In the genomic region with DNA sequence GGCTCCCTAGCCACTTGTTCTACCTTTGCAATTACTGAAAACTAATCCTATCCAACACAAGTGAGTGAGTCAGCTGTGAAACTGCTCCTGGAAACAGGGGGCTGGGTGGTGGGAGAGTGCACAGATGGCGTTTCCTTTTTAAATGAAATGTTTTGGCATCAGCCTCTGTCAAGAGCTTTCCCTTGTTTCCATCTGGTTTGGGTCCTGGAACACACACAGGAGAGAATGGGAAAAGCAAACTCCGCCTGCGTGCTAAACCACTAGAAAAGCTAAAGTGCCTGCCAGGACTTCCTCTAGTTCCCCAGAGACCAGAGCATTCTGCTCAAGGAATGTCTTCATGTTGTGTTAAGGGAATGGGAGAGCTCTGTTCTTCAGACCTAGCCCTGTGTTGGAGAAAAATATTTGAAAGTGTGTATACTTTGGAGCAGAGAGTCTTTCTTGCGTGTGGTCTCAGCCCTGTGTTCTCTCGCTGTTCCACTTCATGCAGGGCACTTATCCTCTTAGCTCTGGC, we compare ENCODE assay signal across 8 mouse cellular contexts.
DNase-seq lines count a peak whose midpoint lies in the region; ATAC-seq lines count a peak whose summit lies in the region.
"Had no signal": no experiment of that assay in that cellular context is flagged by ENCODE, and none has a peak within 500 bp of the region (broad histone marks: within the 10 kb centered on the region; RNA-seq: fewer than 3 reads in every experiment).

No protein-coding gene starts in this region.

- no peaks in the 10 kb centered on the region for H3K9me3 ChIP-seq in midbrain, embryonic 13.5 days
- H3K9me3 ChIP-seq in midbrain, embryonic 10.5 days (replicated peaks) = no peaks in the 10 kb centered on the region
- H3K9me3 ChIP-seq: liver, embryonic 15.5 days had no signal

- no peaks in the 10 kb centered on the region for H3K36me3 ChIP-seq in midbrain, embryonic 13.5 days
- no peaks in the 10 kb centered on the region for H3K36me3 ChIP-seq in midbrain, embryonic 10.5 days
- H3K36me3 ChIP-seq: liver, embryonic 15.5 days had no signal

- H3K27ac ChIP-seq in midbrain, embryonic 13.5 days = no peak overlapping the region
- H3K27ac ChIP-seq in midbrain, embryonic 10.5 days (replicated peaks) = no peak overlapping the region
- H3K27ac ChIP-seq: liver, embryonic 15.5 days had no signal

- peak; percentile 65 for ATAC-seq in midbrain, embryonic 13.5 days

- H3K4me2 ChIP-seq in midbrain, embryonic 13.5 days (replicated peaks) = no peak overlapping the region
- H3K4me2 ChIP-seq: liver, embryonic 15.5 days had no signal

- H3K9ac ChIP-seq in midbrain, embryonic 13.5 days (replicated peaks) = no peak overlapping the region
- H3K9ac ChIP-seq: liver, embryonic 15.5 days had no signal

- H3K27me3 ChIP-seq in midbrain, embryonic 13.5 days = no peaks in the 10 kb centered on the region
- H3K27me3 ChIP-seq in midbrain, embryonic 10.5 days (ENCODE audit: low read depth, poor library complexity, severe bottlenecking) = no peaks in the 10 kb centered on the region
- H3K27me3 ChIP-seq: liver, embryonic 15.5 days had no signal

- no peak overlapping the region for H3K4me3 ChIP-seq in midbrain, embryonic 13.5 days (replicated peaks)
- H3K4me3 ChIP-seq in midbrain, embryonic 10.5 days = no peak overlapping the region
- H3K4me3 ChIP-seq: liver, embryonic 15.5 days had no signal

- no peak for DNase-seq in midbrain, embryonic 10.5 days (ENCODE audit: low spot score)
- DNase-seq in gastrocnemius, adult 8-10 months (ENCODE audit: low spot score in 2 of 2) = peak; percentile 55 to 63
- peak; percentile 87 to 92 for DNase-seq in layer of hippocampus, adult 18-20 months (ENCODE audit: low spot score in 2 of 2)
- peak; percentile 30 for DNase-seq in lung, postnatal 14 days
- DNase-seq in c-Kit-positive CD71-positive TER-119-positive erythroid progenitor cells, embryonic 14.5 days (ENCODE audit: low spot score) = no peak
- DNase-seq in adipocyte (ENCODE audit: low spot score) = no peak

- 62% methylated on average over 5 of the region's 5 CpGs for WGBS in midbrain, embryonic 13.5 days
- WGBS in midbrain, embryonic 10.5 days = 63% methylated on average over 5 of the region's 5 CpGs

- no peaks in the 10 kb centered on the region; the same call in 1 of the 2 replicates for H3K4me1 ChIP-seq in midbrain, embryonic 13.5 days (replicated peaks)
- 0 out of 2 replicates have a peak, but pooled peaks cover 3% of the 10 kb centered on the region for H3K4me1 ChIP-seq in midbrain, embryonic 10.5 days
- H3K4me1 ChIP-seq: liver, embryonic 15.5 days had no signal

Comparison
In these comparisons a context has a peak if more than half of its experiments do, and no peak if none do; other contexts are left out.
1. DNase-seq: peak in gastrocnemius, adult 8-10 months (2 of 2), layer of hippocampus, adult 18-20 months (2 of 2) and lung, postnatal 14 days (single experiment); none in midbrain, embryonic 10.5 days (single experiment), c-Kit-positive CD71-positive TER-119-positive erythroid progenitor cells, embryonic 14.5 days (single experiment) and adipocyte (single experiment).